ENCODE assay signal across 9 mouse cellular contexts in the genomic region with DNA sequence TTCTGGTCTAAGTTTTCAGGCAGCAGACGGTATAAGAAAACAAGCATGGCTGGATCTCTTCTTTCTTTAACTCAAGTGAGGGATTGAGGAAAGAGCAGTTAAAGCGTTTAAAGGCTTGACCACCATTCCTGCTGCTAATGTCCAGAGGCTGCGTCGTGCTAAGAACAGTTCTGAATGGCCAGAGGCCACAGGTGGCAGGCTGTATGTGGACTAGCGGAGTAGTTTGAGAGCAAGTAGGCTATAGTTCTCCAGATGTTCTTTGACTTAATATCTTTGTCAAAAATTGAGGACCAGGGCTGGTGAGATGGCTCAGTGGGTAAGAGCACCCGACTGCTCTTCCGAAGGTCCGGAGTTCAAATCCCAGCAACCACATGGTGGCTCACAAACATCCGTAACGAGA. TPM values are rescaled to one million over a fixed set of nuclear protein-coding genes. Genes with fewer than 3 reads are reported as not detected.
A peak's percentile ranks its signal among the peaks of the same experiment; 100 is the strongest.
DNase-seq lines count a peak whose midpoint lies in the region; ATAC-seq and TF ChIP-seq lines count a peak whose summit lies in the region.
"Had no signal": no experiment of that assay in that cellular context is flagged by ENCODE, and none has a peak within 500 bp of the region (broad histone marks: within the 10 kb centered on the region; RNA-seq: fewer than 3 reads in every experiment).

No protein-coding gene starts in this region.

- H3ac ChIP-seq in C2C12 (ENCODE audit: control insufficient read depth, insufficient read length, low read depth), result peak overlapping the region; percentile 40

- H3K4me1 ChIP-seq in heart, embryonic 13.5 days, result peaks cover 75% of the 10 kb centered on the region
- peaks cover 40% of the 10 kb centered on the region for H3K4me1 ChIP-seq in hindbrain, embryonic 12.5 days
- peaks cover 38% of the 10 kb centered on the region for H3K4me1 ChIP-seq in liver, postnatal 0 days (ENCODE audit: insufficient read depth)

- no peak for TF ChIP-seq EP300 in liver, postnatal 0 days (IDR thresholded peaks at IDR 0.05; ENCODE audit: low read depth)

- H3K9ac ChIP-seq in heart, embryonic 13.5 days, result peak overlapping the region; percentile 96
- peak overlapping the region; percentile 97 for H3K9ac ChIP-seq in hindbrain, embryonic 12.5 days
- H3K9ac ChIP-seq in liver, postnatal 0 days (replicated peaks), result peak overlapping the region; percentile 88

- H3K36me3 ChIP-seq in heart, embryonic 13.5 days, result peaks cover 4% of the 10 kb centered on the region
- H3K36me3 ChIP-seq in C2C12 (ENCODE audit: control insufficient read depth, insufficient read depth), result peaks cover 7% of the 10 kb centered on the region
- H3K36me3 ChIP-seq in hindbrain, embryonic 12.5 days, result 0 out of 2 replicates have a peak, but pooled peaks cover 6% of the 10 kb centered on the region
- no peaks in the 10 kb centered on the region for H3K36me3 ChIP-seq in liver, postnatal 0 days (replicated peaks; ENCODE audit: insufficient read depth, low read length)

- ATAC-seq in heart, embryonic 13.5 days (ENCODE audit: extremely low read depth, insufficient number of reproducible peaks, low FRiP score, low TSS enrichment), result no peak
- ATAC-seq in hindbrain, embryonic 12.5 days (ENCODE audit: low FRiP score), result no peak
- ATAC-seq in liver, postnatal 0 days, result no peak

- intact Hi-C loops in heart, postnatal 36 days (cut with DNase I), result loop anchor here (5.0 kb wide), 1 partner anchor 51 kb away; no protein-coding TSS in a partner anchor

- TF ChIP-seq CTCF in C2C12 (IDR thresholded peaks at IDR 0.05; ENCODE audit: control insufficient read depth, insufficient read depth, insufficient read length), result no peak
- no peak for TF ChIP-seq CTCF in liver, postnatal 0 days (IDR thresholded peaks at IDR 0.05; ENCODE audit: low read depth)

- 63% methylated on average over 10 of the region's 10 CpGs for WGBS in heart, embryonic 13.5 days
- 57% methylated on average over 10 of the region's 10 CpGs for WGBS in hindbrain, embryonic 12.5 days
- 77% methylated on average over 10 of the region's 10 CpGs for WGBS in liver, postnatal 0 days (ENCODE audit: insufficient replicate concordance)

- no peaks in the 10 kb centered on the region for H3K27me3 ChIP-seq in heart, embryonic 13.5 days (replicated peaks)
- H3K27me3 ChIP-seq in C2C12 (ENCODE audit: control insufficient read depth, insufficient read depth, insufficient read length), result no peaks in the 10 kb centered on the region
- peaks cover 10% of the 10 kb centered on the region for H3K27me3 ChIP-seq in hindbrain, embryonic 12.5 days
- H3K27me3 ChIP-seq in liver, postnatal 0 days (ENCODE audit: insufficient read depth, low read length), result no peaks in the 10 kb centered on the region

- H3K4me2 ChIP-seq in heart, embryonic 13.5 days, result peak overlapping the region; percentile 94
- peak overlapping the region; percentile 67 for H3K4me2 ChIP-seq in hindbrain, embryonic 12.5 days (replicated peaks)
- H3K4me2 ChIP-seq in liver, postnatal 0 days (ENCODE audit: low read depth, low read length), result peak overlapping the region; percentile 90

- H3K27ac ChIP-seq in heart, embryonic 13.5 days (replicated peaks), result peak overlapping the region; percentile 92
- H3K27ac ChIP-seq in hindbrain, embryonic 12.5 days, result no peak overlapping the region
- peak overlapping the region; percentile 84; the same call in 1 of the 2 replicates for H3K27ac ChIP-seq in liver, postnatal 0 days (ENCODE audit: low read depth)

- no peaks in the 10 kb centered on the region for H3K9me3 ChIP-seq in heart, embryonic 13.5 days
- no peaks in the 10 kb centered on the region for H3K9me3 ChIP-seq in hindbrain, embryonic 12.5 days (replicated peaks)
- no peaks in the 10 kb centered on the region for H3K9me3 ChIP-seq in liver, postnatal 0 days (ENCODE audit: low read length)

- H3K79me3 ChIP-seq in C2C12 (ENCODE audit: low read depth), result peaks cover 60% of the 10 kb centered on the region

- DNase-seq in heart, postnatal 36 days, result no peak
- no peak for DNase-seq in liver, postnatal 0 days
- DNase-seq in thymus, postnatal 14 days, result no peak
- no peak for DNase-seq in cerebellum, postnatal 36 days
- no peak for DNase-seq in B cell, adult 2 months
- DNase-seq: heart, adult 18-20 months had no signal

- peak overlapping the region; percentile 87 for H3K4me3 ChIP-seq in heart, embryonic 13.5 days
- H3K4me3 ChIP-seq in C2C12 (ENCODE audit: insufficient read depth, poor library complexity, severe bottlenecking), result peak overlapping the region; percentile 49
- peak overlapping the region; percentile 94 for H3K4me3 ChIP-seq in hindbrain, embryonic 12.5 days
- H3K4me3 ChIP-seq in liver, postnatal 0 days (ENCODE audit: low read depth, low read length), result peak overlapping the region; percentile 83

- H3K79me2 ChIP-seq in C2C12 (ENCODE audit: control insufficient read depth, insufficient read depth), result peaks cover 66% of the 10 kb centered on the region

TF ChIP-seq in C2C12, 6 proteins besides CTCF, POLR2A, EP300 and RAD21:
- TF ChIP-seq MYOG (IDR thresholded peaks at IDR 0.05; ENCODE audit: control insufficient read depth, extremely low read depth, insufficient read length) (no peak), CEBPB (IDR thresholded peaks at IDR 0.05; ENCODE audit: low read depth) (no peak), USF1 (IDR thresholded peaks at IDR 0.05; ENCODE audit: low read depth) (no peak), MAX (IDR thresholded peaks at IDR 0.05) (no peak), FOSL1 (IDR thresholded peaks at IDR 0.05; ENCODE audit: insufficient read depth, low read length, poor library complexity, severe bottlenecking) (no peak), MYOD1 (IDR thresholded peaks at IDR 0.05; ENCODE audit: control insufficient read depth, insufficient read length, low read depth) (no peak)

RNA-seq across cellular contexts. Expression of gene Chsy1, which starts 1.9 kb away (rescaled TPM):
- 11.7 and 13.2 TPM in 2 replicates for polyA plus RNA-seq in heart, embryonic 13.5 days (2015; fragmentation: Nextera tagmentation; extraction: Ambion mirVana)
- total RNA-seq in heart, postnatal 36 days (2021), result 10 to 100 TPM; 12.2 to 16.0 TPM
- 25.5 TPM for polyA plus RNA-seq in C2C12 (2012; fragmentation: generic; extraction: Trizol)
- polyA plus RNA-seq in hindbrain, embryonic 12.5 days (2016; fragmentation: Nextera tagmentation; extraction: Ambion mirVana), result 15.6 and 16.1 TPM in 2 replicates
- 3.9 and 5.0 TPM in 2 replicates for polyA plus RNA-seq in liver, postnatal 0 days (2015; fragmentation: Nextera tagmentation; extraction: Ambion mirVana)

RNA-seq across cellular contexts. Expression of gene Selenos, which starts 31.8 kb away (rescaled TPM):
- 66.1 and 74.9 TPM in 2 replicates for polyA plus RNA-seq in heart, embryonic 13.5 days (2015; fragmentation: Nextera tagmentation; extraction: Ambion mirVana)
- 10 to 100 TPM; 35.3 to 37.2 TPM for total RNA-seq in heart, postnatal 36 days (2021)
- 48.1 TPM for polyA plus RNA-seq in C2C12 (2012; fragmentation: generic; extraction: Trizol)
- polyA plus RNA-seq in hindbrain, embryonic 12.5 days (2016; fragmentation: Nextera tagmentation; extraction: Ambion mirVana), result 82.2 and 83.7 TPM in 2 replicates
- polyA plus RNA-seq in liver, postnatal 0 days (2015; fragmentation: Nextera tagmentation; extraction: Ambion mirVana), result 103 and 120 TPM in 2 replicates

RNA-seq across cellular contexts. Expression of gene Snrpa1, which starts 52.4 kb away (rescaled TPM):
- 98.1 and 106 TPM in 2 replicates for polyA plus RNA-seq in heart, embryonic 13.5 days (2015; fragmentation: Nextera tagmentation; extraction: Ambion mirVana)
- total RNA-seq in heart, postnatal 36 days (2021), result 10 to 100 TPM; 20.1 to 24.0 TPM
- polyA plus RNA-seq in C2C12 (2012; fragmentation: generic; extraction: Trizol), result 120 TPM
- 174 and 175 TPM in 2 replicates for polyA plus RNA-seq in hindbrain, embryonic 12.5 days (2016; fragmentation: Nextera tagmentation; extraction: Ambion mirVana)
- 45.0 and 47.6 TPM in 2 replicates for polyA plus RNA-seq in liver, postnatal 0 days (2015; fragmentation: Nextera tagmentation; extraction: Ambion mirVana)
